Mouse (Mus musculus) myocyte (in vitro differentiated cells): ENCODE data around the gene Pinlyp.

ENCODE experiments used
- CEBPB ChIP-seq: IDR thresholded peaks from 2 replicates; pipeline ENCODE4 v1.6.1; 2011; ENCODE audit warnings: mild to moderate bottlenecking, moderate library complexity; ENCODE audit not compliant: poor library complexity, insufficient read depth, severe bottlenecking
- E2F4 ChIP-seq: IDR thresholded peaks from one replicate; pipeline ENCODE4 v1.6.1; 2011; ENCODE audit warnings: mild to moderate bottlenecking, control low read depth, moderate library complexity; ENCODE audit not compliant: insufficient read depth
- MAX ChIP-seq: IDR thresholded peaks from one replicate; pipeline ENCODE4 v1.6.1; 2011; ENCODE audit warnings: low read depth, mild to moderate bottlenecking, control low read depth
- MYOD1 ChIP-seq, 3 experiments: IDR thresholded peaks; one replicate each; pipeline ENCODE4 v1.6.1; 2011; ENCODE audit warnings: control low read depth in 2 of 3, low read depth in 2 of 3, mild to moderate bottlenecking in 2 of 3, moderate library complexity in 1 of 3; ENCODE audit not compliant: insufficient read length in 2 of 3, control insufficient read depth in 1 of 3
- POLR2A ChIP-seq: IDR thresholded peaks from one replicate; pipeline ENCODE4 v1.6.1; 2011; ENCODE audit warnings: low read depth, mild to moderate bottlenecking, control low read depth, moderate library complexity; ENCODE audit not compliant: insufficient read length
- REST ChIP-seq: IDR thresholded peaks from one replicate; pipeline ENCODE4 v1.6.1; 2011; ENCODE audit warnings: mild to moderate bottlenecking, control low read depth, moderate library complexity; ENCODE audit not compliant: insufficient read depth, insufficient read length
- USF1 ChIP-seq: IDR thresholded peaks from one replicate; pipeline ENCODE4 v1.6.1; 2011; ENCODE audit warnings: low read depth, mild to moderate bottlenecking, control low read depth, moderate library complexity

DNA sequence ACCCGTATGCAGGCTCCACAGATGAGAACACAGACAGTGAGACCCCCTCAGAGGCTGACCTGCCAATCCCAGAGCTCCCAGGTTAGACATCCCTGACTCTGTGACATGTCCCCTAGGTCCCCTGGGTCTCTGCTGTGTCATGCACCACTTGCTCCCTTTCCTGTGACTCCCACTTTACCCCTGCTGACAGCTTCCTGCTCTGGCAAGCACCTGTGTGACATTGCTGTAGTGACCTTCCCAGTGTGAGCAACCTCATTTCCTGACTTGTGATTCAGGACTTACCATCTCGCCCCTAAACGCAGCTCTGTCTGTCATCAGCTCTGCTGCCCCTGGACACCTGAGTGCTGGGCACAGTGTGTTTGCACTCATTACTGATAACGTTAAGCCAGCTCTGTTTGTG, 25.2 kb upstream of the Pinlyp start:
- TF ChIP-seq E2F4: no peak
- TF ChIP-seq REST: no peak
- no peak for TF ChIP-seq POLR2A
- no peak for TF ChIP-seq USF1
- TF ChIP-seq MYOD1 (IDR thresholded peaks at IDR 0.05; ENCODE audit: control insufficient read depth in 1 of 3, insufficient read length in 2 of 3, low read depth in 2 of 3): no peak
- TF ChIP-seq CEBPB: no peak
- no peak for TF ChIP-seq MAX
